Mouse (Mus musculus) heart, postnatal 4 days (tissue): ENCODE measurements at regions not wholly inside any gene's neighbourhood (a gene's known extent, or its start where the extent isn't known, plus 50 kb on each side); places are given as distances from the start of the nearest gene placed in this dataset.

ENCODE experiments used
- DNase-seq: peaks from one replicate; pipeline ENCODE4 v3.0.0; 2021

DNA sequence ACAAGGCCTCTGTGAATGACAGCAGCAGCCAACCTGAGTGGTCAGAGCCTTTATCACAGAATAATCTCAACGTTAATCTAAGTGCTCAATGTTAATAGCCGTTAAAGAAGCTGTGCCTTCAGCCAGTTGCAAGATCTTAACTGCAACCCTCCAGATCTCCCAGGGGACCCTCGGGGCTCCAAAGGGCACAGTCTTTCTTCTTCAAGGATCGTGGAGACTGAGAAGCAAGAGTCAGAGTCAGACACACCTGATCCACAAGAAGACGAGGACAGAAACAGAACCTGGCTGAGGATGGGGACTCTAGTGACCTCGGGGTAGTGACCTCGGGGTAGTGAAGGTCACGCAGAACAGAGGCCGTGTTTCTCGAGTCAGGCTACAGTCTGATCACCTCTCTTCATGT lies 206.0 kb downstream of the Sptssa start:
- DNase-seq = no peak

GRCm38 (mm10) chr12:54448221-54448620 lies 208.2 kb downstream of the Sptssa start:
- no peak for DNase-seq

DNA sequence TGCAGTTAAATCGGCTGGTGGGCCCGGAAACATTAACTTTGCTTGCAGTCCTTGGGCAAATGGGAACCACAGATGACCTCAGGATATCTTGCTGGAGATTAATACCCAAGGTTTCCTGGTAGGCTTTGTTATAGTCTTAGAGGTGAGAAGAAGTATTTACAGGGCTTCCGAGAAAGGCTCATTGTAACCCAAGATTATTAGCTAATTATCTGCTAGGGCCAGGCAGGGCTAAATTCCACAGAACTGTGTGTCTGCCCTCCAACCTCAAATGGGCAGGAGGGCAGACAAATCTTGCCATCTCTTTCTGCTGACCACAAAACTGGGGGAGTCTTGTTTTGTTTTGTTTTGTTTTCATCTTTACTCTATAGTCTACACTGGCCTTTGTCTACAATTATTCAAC lies 209.0 kb downstream of the Sptssa start:
- DNase-seq = no peak

DNA sequence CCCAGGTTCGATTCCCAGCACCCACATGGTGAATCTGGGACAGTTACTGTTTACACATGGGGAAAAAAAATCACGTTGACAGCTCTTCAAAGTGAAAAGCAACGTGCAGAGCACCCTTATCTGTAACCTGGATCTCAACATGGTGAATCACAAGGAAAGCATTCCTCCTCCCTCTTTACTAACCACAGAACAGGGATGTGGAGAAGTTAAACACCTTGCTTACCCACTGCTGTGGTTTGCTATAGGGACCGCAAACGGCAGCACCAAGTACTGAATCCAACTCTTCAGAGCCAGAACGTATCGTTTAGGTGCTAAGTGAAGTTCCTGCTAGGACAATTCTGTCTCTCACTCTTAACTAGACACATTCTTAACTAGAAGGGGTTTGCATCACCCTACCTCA lies 210.0 kb downstream of the Sptssa start:
- DNase-seq = no peak

DNA sequence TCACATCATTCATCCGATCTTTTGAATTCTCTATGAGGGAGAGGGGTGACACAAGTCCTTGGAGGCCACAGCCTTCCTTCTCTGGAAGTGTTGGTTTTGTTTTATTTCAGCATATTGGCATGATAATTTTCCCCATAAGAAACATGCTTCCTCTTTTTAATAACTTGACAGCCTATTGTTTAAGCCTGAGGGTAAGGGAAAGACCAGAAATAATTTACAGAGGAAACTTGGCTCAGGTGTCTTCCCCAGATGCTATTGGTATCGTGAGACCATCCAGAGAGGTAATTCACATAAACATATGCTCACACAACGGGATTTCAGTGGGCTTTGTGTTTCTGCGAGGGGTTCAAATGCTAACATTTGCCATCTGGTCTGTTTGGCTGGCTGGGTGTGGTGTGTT lies 212.0 kb downstream of the Sptssa start:
- DNase-seq = no peak

DNA sequence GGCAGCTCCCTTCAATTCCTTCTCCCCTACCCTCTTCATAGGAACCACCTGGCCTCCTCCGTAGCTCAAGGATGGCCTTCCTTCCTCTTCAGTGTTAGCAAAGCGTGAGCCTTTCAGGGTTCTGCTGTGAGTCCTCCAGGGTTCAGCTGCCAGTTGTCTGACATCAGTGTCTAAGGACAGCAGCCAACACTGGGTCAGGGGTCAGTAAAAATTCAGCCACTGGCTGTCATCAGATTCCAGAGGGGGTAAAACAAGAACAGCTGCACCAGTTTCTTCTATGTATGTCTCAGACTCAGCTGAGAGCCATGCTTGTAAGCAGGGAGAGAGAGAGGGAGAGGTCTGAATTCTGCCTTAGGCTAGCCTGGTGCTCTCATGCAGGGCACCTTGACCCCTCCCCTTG lies 213.1 kb downstream of the Sptssa start:
- DNase-seq = peak; percentile 77

GRCm38 (mm10) chr12:54442408-54442807 lies 214.0 kb downstream of the Sptssa start:
- no peak for DNase-seq

- no peak for DNase-seq
Observed at GRCm38 (mm10) chr12:54440851-54441593, 215.4 kb downstream of the Sptssa start.

- no peak for DNase-seq
Observed at GRCm38 (mm10) chr12:54438793-54439192, 217.6 kb downstream of the Sptssa start.

DNA sequence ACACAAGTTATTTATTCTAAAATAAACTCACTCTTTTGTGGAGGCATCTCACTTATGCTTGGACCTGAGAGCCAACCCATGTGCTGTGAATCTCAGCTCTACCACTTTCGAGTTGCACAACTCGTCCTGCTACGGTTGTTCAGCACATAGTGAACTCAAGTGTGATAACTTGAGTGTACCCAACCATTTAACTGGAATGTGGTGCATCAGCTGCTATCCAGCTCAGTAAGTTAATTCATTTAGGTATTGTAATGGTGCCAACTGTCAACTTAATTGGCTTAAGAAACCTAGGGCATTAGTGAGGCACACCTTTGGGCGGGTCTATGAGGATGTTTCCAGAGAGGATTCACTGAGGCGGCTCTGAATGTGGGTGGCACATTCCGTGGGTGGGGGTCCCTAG lies 221.6 kb upstream of the Egln3 start:
- DNase-seq = no peak

- DNase-seq = no peak
Observed at GRCm38 (mm10) chr12:54414829-54415228, 211.2 kb upstream of the Egln3 start.

GRCm38 (mm10) chr12:54414201-54414600 lies 210.5 kb upstream of the Egln3 start:
- DNase-seq = no peak

- DNase-seq = no peak
Observed at GRCm38 (mm10) chr12:54410038-54410605, 206.5 kb upstream of the Egln3 start.

- no peak for DNase-seq
Observed at GRCm38 (mm10) chr12:54408906-54409305, 205.2 kb upstream of the Egln3 start.

DNA sequence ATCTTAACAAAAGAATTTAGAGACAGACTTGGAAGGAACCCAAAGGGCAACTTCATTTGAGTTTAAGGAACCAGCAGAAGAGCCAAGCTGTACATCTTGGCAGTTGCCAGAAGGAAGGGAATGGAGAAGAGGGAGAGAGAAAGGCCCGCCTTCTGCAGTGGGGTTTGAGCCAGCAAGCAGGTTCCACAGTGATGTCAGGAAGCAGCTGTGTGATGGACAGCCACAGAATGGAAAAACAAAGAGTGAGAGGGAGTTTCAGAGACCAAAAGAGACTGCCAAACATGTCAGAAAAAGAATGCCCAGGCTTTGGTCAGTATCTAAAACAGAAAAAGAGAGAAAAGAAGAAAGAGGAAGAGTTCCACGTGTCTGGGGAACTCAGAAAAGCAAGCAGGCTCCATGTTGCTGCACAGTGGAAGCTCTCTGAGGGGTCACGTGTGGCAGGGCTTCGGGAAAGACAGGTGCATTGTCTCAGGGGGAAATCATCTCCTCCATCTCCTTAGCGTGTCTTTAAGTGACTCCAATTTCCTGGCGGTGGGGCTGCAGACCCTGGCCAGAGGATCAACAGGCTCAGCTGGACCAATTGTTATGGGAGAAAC lies 203.7 kb upstream of the Egln3 start:
- DNase-seq = no peak

GRCm38 (mm10) chr12:54405066-54405465 lies 201.4 kb upstream of the Egln3 start:
- peak; percentile 69 for DNase-seq

- DNase-seq = no peak
Observed at GRCm38 (mm10) chr12:54402591-54402990, 198.9 kb upstream of the Egln3 start.

GRCm38 (mm10) chr12:54401665-54402064 lies 198.0 kb upstream of the Egln3 start:
- DNase-seq = no peak

- DNase-seq = no peak
Observed at GRCm38 (mm10) chr12:54400084-54400483, 196.4 kb upstream of the Egln3 start.

DNA sequence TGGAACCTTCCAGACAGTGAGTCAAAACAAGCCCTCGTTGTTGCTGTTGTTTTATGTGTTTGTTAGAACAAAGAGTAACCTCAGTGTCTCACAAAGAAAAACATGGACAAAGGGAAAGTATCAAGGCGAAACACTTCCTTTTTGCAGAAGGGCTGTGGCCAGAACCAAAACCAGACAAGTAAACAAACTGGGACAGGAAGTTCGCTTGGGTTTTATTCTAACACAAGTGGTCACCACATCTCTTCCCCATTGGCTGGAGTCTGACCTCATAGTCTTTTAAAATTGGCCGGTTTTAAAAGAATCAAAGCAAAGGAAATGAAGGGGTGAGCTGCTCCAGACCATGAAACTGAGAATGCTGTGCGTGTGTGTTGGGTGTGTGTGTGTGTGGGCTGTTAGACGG lies 194.4 kb upstream of the Egln3 start:
- DNase-seq = no peak

DNA sequence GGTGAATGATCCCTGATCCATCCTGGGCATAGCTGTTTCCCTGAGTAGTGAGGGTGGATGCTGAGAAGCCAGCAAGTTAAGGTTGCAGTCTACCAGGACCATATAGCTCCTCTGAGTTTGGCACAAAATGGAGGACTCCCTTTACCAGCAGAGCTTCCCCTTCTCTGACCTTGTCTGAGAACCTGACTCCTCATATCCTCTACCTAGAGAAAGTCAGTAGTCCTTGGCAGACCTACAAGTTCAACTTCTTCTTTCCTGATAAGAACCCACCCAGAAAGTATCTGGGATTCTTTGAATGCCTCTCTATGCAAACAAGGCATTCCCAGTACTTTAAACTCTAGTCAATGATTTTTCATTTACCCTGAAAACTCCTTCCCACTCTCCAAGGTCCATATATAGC lies 193.3 kb upstream of the Egln3 start:
- DNase-seq = no peak

DNA sequence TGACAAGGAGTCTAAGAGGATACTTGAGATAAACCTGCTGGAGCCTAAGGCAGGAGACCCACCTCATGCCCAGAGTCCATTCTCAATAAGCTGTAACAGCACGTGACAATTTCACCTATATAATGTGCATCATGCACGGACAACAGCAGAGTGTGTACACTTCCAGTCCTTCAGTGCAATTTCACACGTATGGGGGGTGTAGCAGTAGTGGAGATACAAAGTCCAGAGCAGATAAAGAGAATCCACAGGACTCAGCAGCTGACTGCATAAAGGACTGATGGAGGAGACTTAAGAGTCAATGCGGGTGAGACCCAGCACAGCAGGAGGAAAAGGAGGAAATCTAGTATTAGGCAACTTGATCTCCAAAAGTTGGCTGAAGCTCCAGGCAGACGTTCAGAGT lies 192.7 kb upstream of the Egln3 start:
- no peak for DNase-seq

DNA sequence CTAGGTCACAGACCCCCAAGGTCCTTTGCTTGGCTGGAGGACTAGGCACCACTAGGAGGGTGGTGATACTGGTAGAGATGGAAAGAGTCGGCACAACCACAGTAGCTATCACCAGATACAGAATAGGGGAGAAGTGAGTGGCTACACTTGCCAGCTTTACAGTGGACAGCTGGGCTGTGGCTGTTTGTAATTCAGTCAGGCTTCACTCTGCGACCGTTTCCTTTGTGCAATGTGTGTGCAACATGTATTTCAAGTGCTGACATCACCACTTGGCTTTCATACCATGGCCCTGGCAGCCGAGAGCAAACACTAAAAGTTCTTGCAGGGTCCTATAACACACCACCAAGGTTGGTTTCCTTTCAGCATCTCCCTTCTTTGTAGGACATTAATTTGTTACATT lies 181.7 kb upstream of the Egln3 start:
- DNase-seq = peak; percentile 82

DNA sequence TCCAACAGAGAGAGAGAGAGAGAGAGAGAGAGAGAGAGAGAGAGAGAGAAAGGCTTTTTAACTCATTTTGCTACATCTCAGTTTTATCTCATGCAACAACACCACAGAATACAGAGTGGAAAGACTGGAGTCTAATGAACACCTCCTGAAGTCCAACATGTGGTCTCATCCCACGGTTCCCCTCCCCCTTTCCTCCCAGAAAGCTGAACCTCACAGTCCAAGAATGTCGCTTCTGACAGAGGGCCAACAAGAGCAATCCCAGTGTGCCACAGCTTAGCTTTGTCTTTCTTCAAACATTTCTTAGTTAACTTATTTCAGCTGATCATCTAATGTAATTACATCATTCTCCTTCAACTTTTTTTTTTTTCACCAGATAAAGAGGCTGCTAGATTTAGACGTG lies 180.5 kb upstream of the Egln3 start:
- peak; percentile 38 for DNase-seq
